Mouse (Mus musculus) stomach, postnatal 0 days (tissue): ENCODE data around the gene Olfr807. TPM values are rescaled to one million over a fixed set of nuclear protein-coding genes. Genes with fewer than 3 reads are reported as not detected.

ENCODE experiments used
- ATAC-seq: fragments of 200-750 bp; cut with Nextera tagmentation; 2 replicates; pipeline ENCODE4 v1.8.0; 2017; ENCODE audit not compliant: low FRiP score, low TSS enrichment
- DNase-seq: peaks from one replicate; pipeline ENCODE4 v3.0.0-alpha.2; 2016; ENCODE audit warnings: low spot score
- H3K27ac ChIP-seq: fragments of 300-500 bp; sonication (generic); replicated peaks from 2 replicates; pipeline ENCODE4 v1.5.1; 2014; ENCODE audit warnings: mild to moderate bottlenecking, control low read depth
- H3K27me3 ChIP-seq: fragments of 300-500 bp; sonication (generic); 2 replicates; pipeline ENCODE4 v1.6.1; 2014; ENCODE audit warnings: low read length; ENCODE audit not compliant: control insufficient read depth, insufficient read depth
- H3K36me3 ChIP-seq: fragments of 300-500 bp; sonication (generic); 2 replicates; pipeline ENCODE4 v1.6.1; 2014; ENCODE audit warnings: low read length, mixed read lengths; ENCODE audit not compliant: control insufficient read depth, insufficient read depth
- H3K4me1 ChIP-seq: fragments of 300-500 bp; sonication (generic); replicated peaks from 2 replicates; pipeline ENCODE4 v1.6.1; 2014; ENCODE audit warnings: antibody characterized with exemption; ENCODE audit not compliant: control insufficient read depth, insufficient read depth
- H3K4me2 ChIP-seq: fragments of 300-500 bp; sonication (generic); replicated peaks from 2 replicates; pipeline ENCODE4 v1.6.1; 2014; ENCODE audit warnings: low read depth, mild to moderate bottlenecking, control low read depth, moderate library complexity
- H3K4me3 ChIP-seq: fragments of 300-500 bp; sonication (generic); 2 replicates; pipeline ENCODE4 v1.5.1; 2014; ENCODE audit warnings: low read depth, low read length, control low read depth
- H3K9ac ChIP-seq: fragments of 300-500 bp; sonication (generic); 2 replicates; pipeline ENCODE4 v1.6.1; 2014; ENCODE audit warnings: mild to moderate bottlenecking, low read length, control low read depth, mixed read lengths
- H3K9me3 ChIP-seq: fragments of 300-500 bp; sonication (generic); 2 replicates; pipeline ENCODE4 v1.6.1; 2016; ENCODE audit warnings: low read length; ENCODE audit not compliant: control insufficient read depth
- CTCF ChIP-seq: IDR thresholded peaks from 2 replicates; pipeline ENCODE4 v1.5.1; 2016; ENCODE audit warnings: antibody characterized with exemption, low read depth, mild to moderate bottlenecking, moderate library complexity
- EP300 ChIP-seq: optimal IDR thresholded peaks from 2 replicates; pipeline ENCODE3; 2016; ENCODE audit warnings: antibody characterized with exemption
- WGBS: fragments of 180-500 bp; shearing (Covaris S2); extraction: QIAGEN DNeasy Blood & Tissue Kit; methylation state at CpG from one replicate; pipeline ENCODE4 v1.1.7; 2014; 5-methylcytosine and 5-hydroxymethylcytosine counted together
- microRNA-seq: library from miRNA; unstranded; fragments of <30 nt; microRNA quantifications from one replicate; pipeline ENCODE4, GENCODE M21; 2016
- polyA plus RNA-seq: library from polyadenylated mRNA; unstranded; fragments of >200 nt; fragmentation: Nextera tagmentation; extraction: Ambion mirVana; gene quantifications from 2 replicates; pipeline ENCODE4 v1.2.1, GENCODE M21; 2015

The Olfr807 gene
- polyA plus RNA-seq, 1 experiment from 2014 or later, result not detected

- Histone ChIP-seq H3K4me1 (no peaks in the 10 kb centered on the region), H3K4me3 (no peak within 1 kb of the TSS), H3K4me2 (no peak within 1 kb of the TSS), H3K9ac (no peak within 1 kb of the TSS), H3K27ac (no peak within 1 kb of the TSS), H3K36me3 (no peaks in the 10 kb centered on the region), H3K27me3 (no peaks in the 10 kb centered on the region), H3K9me3 (no peaks in the 10 kb centered on the region)
- no peak for TF ChIP-seq CTCF
- no peak for TF ChIP-seq EP300
- no peak for DNase-seq
- no peak for ATAC-seq
Observed at GRCm38 (mm10) chr10:129741821-129742220, 15.8 kb downstream of the Olfr807 start, which contains the start of gene Olfr806. Olfr806 (minus strand) TSS chr10:129741921.

GRCm38 (mm10) chr10:129729275-129729674, 28.3 kb downstream of the Olfr807 start, which contains the start of gene Olfr805:
Olfr805 (minus strand) TSS chr10:129729375.
- H3K27ac ChIP-seq, result no peak within 1 kb of the TSS
- H3K4me1 ChIP-seq, result no peaks in the 10 kb centered on the region
- H3K4me2 ChIP-seq, result no peak within 1 kb of the TSS
- no peak for ATAC-seq
- H3K27me3 ChIP-seq, result no peaks in the 10 kb centered on the region
- TF ChIP-seq CTCF (no peak), EP300 (no peak)
- 98% methylated on average over 2 of the region's 2 CpGs for WGBS
- H3K9ac ChIP-seq, result no peak within 1 kb of the TSS
- H3K4me3 ChIP-seq, result no peak within 1 kb of the TSS
- no peaks in the 10 kb centered on the region for H3K9me3 ChIP-seq
- DNase-seq, result no peak
- no peaks in the 10 kb centered on the region for H3K36me3 ChIP-seq

Small RNAs within 50 kb of the gene (microRNA-seq; reads per million reads assigned to microRNA genes)
- not detected for gene Gm24485

Other genes with a start within 250 kb of the Olfr807 start
- gene Olfr791, start 236.0 kb downstream of the Olfr807 start, polyA plus RNA-seq, result not detected in 2 replicates
- not detected in 2 replicates for gene Olfr792, start 218.6 kb downstream of the Olfr807 start, polyA plus RNA-seq
- gene Olfr794, start 190.1 kb downstream of the Olfr807 start, polyA plus RNA-seq, result not detected in 2 replicates
- gene Olfr796, start 145.2 kb downstream of the Olfr807 start, polyA plus RNA-seq, result not detected in 2 replicates
- not detected in 2 replicates for gene Olfr798, start 129.9 kb downstream of the Olfr807 start, polyA plus RNA-seq
- not detected in 2 replicates for gene Olfr799, start 120.3 kb downstream of the Olfr807 start, polyA plus RNA-seq
- not detected in 2 replicates for gene Olfr800, start 100.1 kb downstream of the Olfr807 start, polyA plus RNA-seq
- 0.02 TPM in 1 of 2 replicates, not detected in the other for gene Olfr801, start 83.9 kb downstream of the Olfr807 start, polyA plus RNA-seq
- gene Olfr802, start 69.6 kb downstream of the Olfr807 start, polyA plus RNA-seq, result 0.06 TPM in 1 of 2 replicates, not detected in the other
- gene Olfr803, start 63.5 kb downstream of the Olfr807 start, polyA plus RNA-seq, result not detected in 2 replicates
- gene Olfr804, start 54.6 kb downstream of the Olfr807 start, polyA plus RNA-seq, result not detected in 2 replicates
- not detected in 2 replicates for gene Olfr805, start 28.4 kb downstream of the Olfr807 start, polyA plus RNA-seq
- not detected in 2 replicates for gene Olfr806, start 15.9 kb downstream of the Olfr807 start, polyA plus RNA-seq
- 0.07 TPM in 1 of 2 replicates, not detected in the other for gene Olfr808, start 7.7 kb upstream of the Olfr807 start, polyA plus RNA-seq
- gene Olfr809, start 16.8 kb upstream of the Olfr807 start, polyA plus RNA-seq, result not detected in 2 replicates
- gene Olfr810, start 37.1 kb upstream of the Olfr807 start, polyA plus RNA-seq, result not detected in 2 replicates
- gene Olfr811, start 46.6 kb upstream of the Olfr807 start, polyA plus RNA-seq, result not detected in 2 replicates
- gene Olfr812, start 88.3 kb upstream of the Olfr807 start, polyA plus RNA-seq, result not detected in 2 replicates
- not detected in 2 replicates for gene Olfr813, start 97.6 kb upstream of the Olfr807 start, polyA plus RNA-seq
- not detected in 2 replicates for gene Olfr814, start 122.1 kb upstream of the Olfr807 start, polyA plus RNA-seq
- gene Olfr815, start 148.1 kb upstream of the Olfr807 start, polyA plus RNA-seq, result 0.11 TPM in 1 of 2 replicates, not detected in the other
- not detected in 2 replicates for gene Olfr816, start 157.8 kb upstream of the Olfr807 start, polyA plus RNA-seq
- gene Olfr818, start 191.3 kb upstream of the Olfr807 start, polyA plus RNA-seq, result not detected in 2 replicates
- gene Olfr819, start 209.5 kb upstream of the Olfr807 start, polyA plus RNA-seq, result not detected in 2 replicates
- gene Olfr247, start 218.3 kb upstream of the Olfr807 start, polyA plus RNA-seq, result not detected in 2 replicates
- gene Gm10310, start 227.3 kb upstream of the Olfr807 start, polyA plus RNA-seq, result 0.02 TPM in 1 of 2 replicates, not detected in the other